8 mouse cellular contexts compared by ENCODE assay signal in genomic region chr10:45009676-45010075, GRCm38 (mm10). TPM values are rescaled to one million over a fixed set of nuclear protein-coding genes. Genes with fewer than 3 reads are reported as not detected.
A peak's percentile ranks its signal among the peaks of the same experiment; 100 is the strongest.
DNase-seq lines count a peak whose midpoint lies in the region; ATAC-seq and TF ChIP-seq lines count a peak whose summit lies in the region.

No protein-coding gene starts in this region.

- H3K4me2 ChIP-seq in forebrain, postnatal 0 days (ENCODE audit: low read depth): no peak overlapping the region
- no peak overlapping the region for H3K4me2 ChIP-seq in neural tube, embryonic 13.5 days
- H3K4me2 ChIP-seq in stomach, postnatal 0 days (replicated peaks; ENCODE audit: low read depth): no peak overlapping the region

- peak; percentile 75 for DNase-seq in embryo, embryonic 10 days (ENCODE audit: low spot score)
- no peak for DNase-seq in embryo, embryonic 9.5 days (ENCODE audit: extremely low spot score)
- DNase-seq in forebrain, postnatal 0 days: peak; percentile 57
- peak; percentile 15 to 24 for DNase-seq in left cerebral cortex, adult 18-20 months (ENCODE audit: low spot score in 2 of 2)
- no peak for DNase-seq in kidney, adult 2 months
- no peak for DNase-seq in thymus, postnatal 25 days
- DNase-seq in stomach, postnatal 0 days (ENCODE audit: low spot score): no peak

- H3K4me3 ChIP-seq in forebrain, postnatal 0 days (ENCODE audit: low read depth, low read length): no peak overlapping the region
- H3K4me3 ChIP-seq in neural tube, embryonic 13.5 days: no peak overlapping the region
- no peak overlapping the region for H3K4me3 ChIP-seq in kidney, adult 2 months (ENCODE audit: insufficient read depth, low read depth, low read length)
- H3K4me3 ChIP-seq in stomach, postnatal 0 days (ENCODE audit: low read depth, low read length): no peak overlapping the region

- 4% methylated on average over 10 of the region's 10 CpGs for WGBS in forebrain, postnatal 0 days
- 15% methylated on average over 10 of the region's 10 CpGs for WGBS in neural tube, embryonic 13.5 days
- WGBS in kidney, adult 2 months: 65% methylated on average over 10 of the region's 10 CpGs
- WGBS in stomach, postnatal 0 days: 57% methylated on average over 10 of the region's 10 CpGs

- TF ChIP-seq EP300 in stomach, postnatal 0 days (optimal IDR thresholded peaks at IDR 0.05): no peak

- H3K9ac ChIP-seq in forebrain, postnatal 0 days: no peak overlapping the region
- no peak overlapping the region for H3K9ac ChIP-seq in neural tube, embryonic 13.5 days
- H3K9ac ChIP-seq in stomach, postnatal 0 days (ENCODE audit: low read length): no peak overlapping the region

- ATAC-seq in forebrain, postnatal 0 days: peak; percentile 89
- ATAC-seq in neural tube, embryonic 13.5 days (ENCODE audit: low read depth): peak; percentile 76
- no peak for ATAC-seq in stomach, postnatal 0 days (ENCODE audit: low FRiP score, low TSS enrichment)

- no peak for TF ChIP-seq CTCF in forebrain, postnatal 0 days (IDR thresholded peaks at IDR 0.05; ENCODE audit: low read depth)
- TF ChIP-seq CTCF in kidney, adult 2 months (conservative IDR thresholded peaks at IDR 0.05; ENCODE audit: insufficient read depth, insufficient read length, low read depth, low read length): no peak
- TF ChIP-seq CTCF in stomach, postnatal 0 days (IDR thresholded peaks at IDR 0.05; ENCODE audit: low read depth): no peak

- H3K27ac ChIP-seq in forebrain, postnatal 0 days (ENCODE audit: low read depth, low read length): no peak overlapping the region
- no peak overlapping the region for H3K27ac ChIP-seq in neural tube, embryonic 13.5 days (replicated peaks)
- H3K27ac ChIP-seq in kidney, adult 2 months (ENCODE audit: insufficient read depth, low read depth, low read length): no peak overlapping the region
- no peak overlapping the region for H3K27ac ChIP-seq in stomach, postnatal 0 days (replicated peaks)

- no peaks in the 10 kb centered on the region for H3K4me1 ChIP-seq in forebrain, postnatal 0 days (ENCODE audit: insufficient read depth)
- H3K4me1 ChIP-seq in neural tube, embryonic 13.5 days (replicated peaks): 0 out of 2 replicates have a peak, but pooled peaks cover 2% of the 10 kb centered on the region
- H3K4me1 ChIP-seq in kidney, adult 2 months (ENCODE audit: control insufficient read depth, insufficient read depth, low read length): no peaks in the 10 kb centered on the region
- H3K4me1 ChIP-seq in stomach, postnatal 0 days (replicated peaks; ENCODE audit: control insufficient read depth, insufficient read depth): no peaks in the 10 kb centered on the region

- TF ChIP-seq POLR2A in kidney, adult 2 months (IDR thresholded peaks at IDR 0.05; ENCODE audit: low read depth, low read length): no peak

- no peaks in the 10 kb centered on the region for H3K36me3 ChIP-seq in forebrain, postnatal 0 days (ENCODE audit: insufficient read depth)
- no peaks in the 10 kb centered on the region for H3K36me3 ChIP-seq in neural tube, embryonic 13.5 days
- no peaks in the 10 kb centered on the region for H3K36me3 ChIP-seq in kidney, adult 2 months (ENCODE audit: control insufficient read depth, insufficient read depth, low read length)
- H3K36me3 ChIP-seq in stomach, postnatal 0 days (ENCODE audit: control insufficient read depth, insufficient read depth, low read length): no peaks in the 10 kb centered on the region

- no peaks in the 10 kb centered on the region for H3K9me3 ChIP-seq in forebrain, postnatal 0 days (ENCODE audit: low read length)
- no peaks in the 10 kb centered on the region for H3K9me3 ChIP-seq in neural tube, embryonic 13.5 days
- no peaks in the 10 kb centered on the region for H3K9me3 ChIP-seq in stomach, postnatal 0 days (ENCODE audit: control insufficient read depth, low read length)

- H3K27me3 ChIP-seq in forebrain, postnatal 0 days (ENCODE audit: insufficient read depth, low read length): no peaks in the 10 kb centered on the region
- H3K27me3 ChIP-seq in neural tube, embryonic 13.5 days: no peaks in the 10 kb centered on the region
- H3K27me3 ChIP-seq in kidney, adult 2 months (replicated peaks; ENCODE audit: control insufficient read depth, insufficient read depth, low read length): no peaks in the 10 kb centered on the region
- no peaks in the 10 kb centered on the region for H3K27me3 ChIP-seq in stomach, postnatal 0 days (ENCODE audit: control insufficient read depth, insufficient read depth, low read length)

RNA-seq across cellular contexts. Expression of gene Prep, which starts 57.3 kb away (rescaled TPM):
- 16.9 and 18.1 TPM in 2 replicates for total RNA-seq in forebrain, postnatal 0 days (2014; rRNA removed)
- polyA plus RNA-seq in forebrain, postnatal 0 days (2015; fragmentation: Nextera tagmentation; extraction: Ambion mirVana): 16.6 and 19.0 TPM in 2 replicates
- total RNA-seq in left cerebral cortex, adult 18-20 months (2021): 1 to 10 TPM; 7.7 to 8.6 TPM
- 26.4 and 28.6 TPM in 2 replicates for polyA plus RNA-seq in neural tube, embryonic 13.5 days (2015; fragmentation: Nextera tagmentation; extraction: Ambion mirVana)
- polyA plus RNA-seq in kidney, adult 2 months (2012; rRNA removed): 6.6 and 7.0 TPM in 2 replicates
- polyA plus RNA-seq in stomach, postnatal 0 days (2015; fragmentation: Nextera tagmentation; extraction: Ambion mirVana): 10.8 and 11.3 TPM in 2 replicates

Comparison
In these comparisons a context has a peak if more than half of its experiments do, and no peak if none do; other contexts are left out.
1. DNase-seq: peak in embryo, embryonic 10 days (single experiment), forebrain, postnatal 0 days (single experiment) and left cerebral cortex, adult 18-20 months (2 of 2); none in embryo, embryonic 9.5 days (single experiment), kidney, adult 2 months (single experiment), thymus, postnatal 25 days (single experiment) and stomach, postnatal 0 days (single experiment).